Mouse (Mus musculus) lung, postnatal 0 days (tissue): ENCODE results near the gene Pnpt1. TPM values are rescaled to one million over a fixed set of nuclear protein-coding genes. Genes with fewer than 3 reads are reported as not detected.

Experiments used
- ATAC-seq: fragments of 200-750 bp; cut with Nextera tagmentation; 2 replicates; pipeline ENCODE4 v1.8.0; 2017; ENCODE audit warnings: moderate library complexity
- DNase-seq: peaks from one replicate; pipeline ENCODE4 v3.0.0-alpha.2; 2016; ENCODE audit warnings: low spot score
- H3K27ac ChIP-seq: fragments of 300-500 bp; sonication (generic); 2 replicates; pipeline ENCODE4 v1.5.1; 2014; ENCODE audit warnings: antibody characterized with exemption, mild to moderate bottlenecking, low read length, mixed read lengths
- H3K27me3 ChIP-seq: fragments of 300-500 bp; sonication (generic); replicated peaks from 2 replicates; pipeline ENCODE4 v1.6.1; 2014; ENCODE audit warnings: low read length, mixed read lengths; ENCODE audit not compliant: insufficient read depth
- H3K36me3 ChIP-seq: fragments of 300-500 bp; sonication (generic); 2 replicates; pipeline ENCODE4 v1.6.1; 2014; ENCODE audit warnings: low read length, mixed read lengths; ENCODE audit not compliant: insufficient read depth
- H3K4me1 ChIP-seq: fragments of 300-500 bp; sonication (generic); 2 replicates; pipeline ENCODE4 v1.6.1; 2014; ENCODE audit warnings: antibody characterized with exemption, low read depth, low read length, mixed read lengths; ENCODE audit not compliant: insufficient read depth
- H3K4me2 ChIP-seq: fragments of 300-500 bp; sonication (generic); replicated peaks from 2 replicates; pipeline ENCODE4 v1.6.1; 2014; ENCODE audit warnings: low read depth, mild to moderate bottlenecking, low read length, moderate library complexity, mixed read lengths
- H3K4me3 ChIP-seq: fragments of 300-500 bp; sonication (generic); 2 replicates; pipeline ENCODE4 v1.5.1; 2014; ENCODE audit warnings: low read depth, low read length
- H3K9ac ChIP-seq: fragments of 300-500 bp; sonication (generic); replicated peaks from 2 replicates; pipeline ENCODE4 v1.6.1; 2014; ENCODE audit warnings: low read depth, mild to moderate bottlenecking
- H3K9me3 ChIP-seq: fragments of 300-500 bp; sonication (generic); 2 replicates; pipeline ENCODE4 v1.6.1; 2016; ENCODE audit warnings: low read length, mixed read lengths
- CTCF ChIP-seq: IDR thresholded peaks from 2 replicates; pipeline ENCODE4 v1.5.1; 2016; ENCODE audit warnings: antibody characterized with exemption, mild to moderate bottlenecking
- EP300 ChIP-seq: IDR thresholded peaks from 2 replicates; pipeline ENCODE4 v1.6.1; 2016; ENCODE audit warnings: antibody characterized with exemption, mild to moderate bottlenecking, control low read depth
- WGBS: fragments of 180-500 bp; shearing (Covaris S2); extraction: QIAGEN DNeasy Blood & Tissue Kit; methylation state at CpG from one replicate; pipeline ENCODE4 v1.1.7; 2014; 5-methylcytosine and 5-hydroxymethylcytosine counted together
- polyA plus RNA-seq: library from polyadenylated mRNA; unstranded; fragments of >200 nt; fragmentation: Nextera tagmentation; extraction: Ambion mirVana; gene quantifications from 2 replicates; pipeline ENCODE4 v1.2.1, GENCODE M21; 2015

The Pnpt1 gene
- polyA plus RNA-seq, 1 experiment from 2014 or later: 13.1 TPM

DNA sequence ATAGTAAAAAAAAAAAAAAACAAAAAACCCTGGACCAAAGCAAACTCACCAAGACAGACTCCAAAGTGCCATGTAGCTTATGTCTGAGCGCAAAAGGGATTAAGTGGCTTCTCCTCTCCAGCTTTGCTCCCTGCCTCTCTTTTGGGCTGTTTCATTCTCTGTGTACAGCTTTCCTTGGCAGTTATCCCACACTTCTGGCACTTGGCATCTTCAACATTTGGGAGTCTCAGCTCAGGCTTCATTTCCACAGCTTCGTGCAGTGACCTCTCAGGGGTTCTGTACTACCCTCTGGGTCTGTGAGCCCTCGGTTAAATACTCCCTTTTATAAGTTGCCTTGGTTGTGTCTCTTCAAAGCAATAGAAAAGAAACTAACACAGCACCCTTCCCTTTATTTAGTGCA lies 50.1 kb downstream of the Pnpt1 start:
- Histone ChIP-seq H3K9ac (no peak overlapping the region), H3K4me3 (no peak overlapping the region), H3K36me3 (peaks cover 5% of the 10 kb centered on the region; the same call in 1 of the 2 replicates), H3K4me2 (no peak overlapping the region), H3K27me3 (no peaks in the 10 kb centered on the region), H3K27ac (no peak overlapping the region), H3K9me3 (no peaks in the 10 kb centered on the region), H3K4me1 (no peaks in the 10 kb centered on the region)
- DNase-seq: peak; percentile 12
- WGBS: 68% methylated on average over 3 of the region's 3 CpGs
- ATAC-seq: no peak
- no peak for TF ChIP-seq EP300
- no peak for TF ChIP-seq CTCF

DNA sequence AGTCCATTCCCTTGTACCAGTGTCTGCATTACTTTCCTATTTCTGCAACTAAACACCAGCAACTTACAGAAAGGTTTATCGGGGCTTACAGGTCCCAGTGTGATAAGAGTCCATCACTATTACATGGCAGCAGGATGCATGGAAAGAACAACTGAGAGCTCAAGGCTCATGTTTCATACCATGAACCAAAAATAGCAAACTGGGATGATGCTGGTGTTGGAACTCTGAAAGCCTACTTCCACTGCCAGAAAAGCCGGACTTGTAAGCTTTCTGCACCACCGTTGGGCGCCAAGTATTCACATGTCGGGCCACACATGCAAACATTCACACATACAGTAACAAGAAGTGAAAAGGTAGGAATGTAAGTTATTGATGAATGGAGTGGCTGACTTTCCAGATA lies 51.2 kb downstream of the Pnpt1 start:
- ATAC-seq (no peak), DNase-seq (no peak)
- H3K4me2 ChIP-seq: no peak overlapping the region
- H3K4me3 ChIP-seq: no peak overlapping the region
- H3K27ac ChIP-seq: no peak overlapping the region
- no peaks in the 10 kb centered on the region for H3K4me1 ChIP-seq
- H3K36me3 ChIP-seq: peaks cover 11% of the 10 kb centered on the region
- 91% methylated on average over 5 of the region's 5 CpGs for WGBS
- H3K27me3 ChIP-seq: no peaks in the 10 kb centered on the region
- no peak for TF ChIP-seq CTCF
- no peak for TF ChIP-seq EP300
- no peak overlapping the region for H3K9ac ChIP-seq
- no peaks in the 10 kb centered on the region for H3K9me3 ChIP-seq

DNA sequence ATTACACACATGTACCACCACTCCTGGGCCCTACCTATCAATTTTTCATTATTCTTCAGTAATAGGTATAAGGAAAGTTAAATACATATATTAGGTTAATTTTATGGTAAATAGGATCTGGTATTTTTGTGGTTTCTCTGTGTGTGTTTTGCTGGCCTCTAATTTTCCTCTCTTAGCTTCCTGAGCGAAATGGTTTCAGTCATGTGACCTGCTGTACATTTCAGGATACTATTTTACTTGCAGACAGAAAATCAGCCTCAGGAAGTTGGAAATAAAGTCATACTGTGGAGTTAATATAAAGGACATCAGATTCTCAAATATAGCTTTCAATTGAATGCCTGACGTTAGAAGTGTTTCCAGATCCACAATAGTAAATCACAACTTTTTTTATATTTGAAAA lies 58.4 kb downstream of the Pnpt1 start:
- Histone ChIP-seq H3K4me2 (no peak overlapping the region), H3K27ac (no peak overlapping the region), H3K9ac (no peak overlapping the region), H3K9me3 (no peaks in the 10 kb centered on the region), H3K4me3 (no peak overlapping the region), H3K27me3 (no peaks in the 10 kb centered on the region), H3K4me1 (no peaks in the 10 kb centered on the region), H3K36me3 (peaks cover 8% of the 10 kb centered on the region)
- ATAC-seq: no peak
- no peak for DNase-seq
- TF ChIP-seq EP300 (no peak), CTCF (no peak)
- WGBS: 80% methylated on average over 2 of the region's 2 CpGs

DNA sequence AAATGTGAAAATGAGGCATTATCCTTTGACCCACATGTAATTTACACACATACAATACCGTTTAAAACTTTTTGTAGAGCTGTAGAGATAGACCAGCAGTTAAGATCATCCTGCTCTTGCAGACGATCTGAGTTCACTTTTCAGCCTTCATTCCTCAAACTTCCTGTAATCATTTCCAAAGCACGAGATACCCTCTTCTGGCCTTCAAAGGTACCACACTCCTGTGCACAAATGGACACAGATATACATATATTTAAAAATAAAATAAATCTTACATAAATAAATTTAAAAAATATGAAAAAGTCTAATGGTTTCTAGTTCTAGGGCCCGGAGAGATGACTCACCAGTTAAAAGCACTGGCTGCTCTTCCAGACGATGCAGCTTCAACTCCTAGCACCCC lies 73.1 kb downstream of the Pnpt1 start:
- ATAC-seq: no peak
- Histone ChIP-seq H3K4me2 (no peak overlapping the region), H3K9ac (no peak overlapping the region), H3K27ac (no peak overlapping the region), H3K36me3 (peaks cover 28% of the 10 kb centered on the region; the same call in 1 of the 2 replicates), H3K4me1 (no peaks in the 10 kb centered on the region), H3K27me3 (no peaks in the 10 kb centered on the region), H3K4me3 (no peak overlapping the region), H3K9me3 (no peaks in the 10 kb centered on the region)
- peak; percentile 14 for DNase-seq
- 79% methylated on average over 5 of the region's 5 CpGs for WGBS
- TF ChIP-seq CTCF: peak; percentile 39
- no peak for TF ChIP-seq EP300

DNA sequence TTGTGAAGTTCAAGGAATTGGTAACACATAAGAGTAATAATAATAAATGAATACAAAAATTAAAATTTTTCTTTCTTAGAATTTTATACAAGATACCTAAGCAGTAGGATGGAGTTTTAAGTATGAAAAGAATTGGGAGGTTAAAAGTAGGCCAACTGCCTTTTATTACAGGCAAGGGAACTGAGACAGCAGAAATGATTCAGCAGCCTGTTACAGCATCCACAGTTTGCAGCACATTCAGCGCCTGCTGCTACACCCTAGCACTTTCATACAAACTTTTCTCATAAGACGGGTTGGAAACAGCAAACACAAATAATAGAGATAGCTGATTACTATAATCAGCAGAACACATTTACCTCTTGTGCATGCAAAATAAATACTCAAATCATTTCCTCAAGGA lies 79.2 kb downstream of the Pnpt1 start:
- TF ChIP-seq EP300 (no peak), CTCF (no peak)
- Histone ChIP-seq H3K27ac (no peak overlapping the region), H3K9ac (no peak overlapping the region), H3K4me2 (no peak overlapping the region), H3K36me3 (peaks cover 23% of the 10 kb centered on the region), H3K9me3 (no peaks in the 10 kb centered on the region), H3K27me3 (no peaks in the 10 kb centered on the region), H3K4me1 (no peaks in the 10 kb centered on the region), H3K4me3 (no peak overlapping the region)
- ATAC-seq (no peak), DNase-seq (no peak)
- 92% methylated on average over 2 of the region's 2 CpGs for WGBS

Other genes with a start within 250 kb of the Pnpt1 start
- gene Ppp4r3b, start 42.1 kb downstream of the Pnpt1 start, polyA plus RNA-seq: 56.7 and 64.5 TPM in 2 replicates
- 49.3 and 54.4 TPM in 2 replicates for gene Cfap36, start 116.7 kb downstream of the Pnpt1 start, polyA plus RNA-seq
- 13.1 and 16.3 TPM in 2 replicates for gene Ccdc88a, start 242.9 kb downstream of the Pnpt1 start, polyA plus RNA-seq